Mouse (Mus musculus) hindbrain, embryonic 15.5 days (tissue): ENCODE measurements at regions not wholly inside any gene's neighbourhood (a gene's known extent, or its start where the extent isn't known, plus 50 kb on each side); places are given as distances from the start of the nearest gene placed in this dataset.
A peak's percentile ranks its signal among the peaks of the same experiment; 100 is the strongest.

Experiments used
- ATAC-seq: fragments of 200-750 bp; cut with Nextera tagmentation; 2 replicates; pipeline ENCODE4 v1.8.0; 2017; ENCODE audit warnings: low read depth, moderate number of reproducible peaks, moderate TSS enrichment; ENCODE audit not compliant: low FRiP score
- H3K27ac ChIP-seq: fragments of 300-500 bp; sonication (generic); replicated peaks from 2 replicates; pipeline ENCODE4 v1.5.1; 2015; ENCODE audit warnings: mild to moderate bottlenecking, inconsistent platforms
- H3K27me3 ChIP-seq: fragments of 300-500 bp; sonication (generic); 2 replicates; pipeline ENCODE4 v1.6.1; 2015; ENCODE audit warnings: control low read depth, inconsistent platforms
- H3K36me3 ChIP-seq: fragments of 300-500 bp; sonication (generic); 2 replicates; pipeline ENCODE4 v1.6.1; 2015; ENCODE audit warnings: control low read depth, inconsistent platforms
- H3K4me1 ChIP-seq: fragments of 300-500 bp; sonication (generic); replicated peaks from 2 replicates; pipeline ENCODE4 v1.6.1; 2015; ENCODE audit warnings: control low read depth, inconsistent platforms
- H3K4me2 ChIP-seq: fragments of 300-500 bp; sonication (generic); 2 replicates; pipeline ENCODE4 v1.6.1; 2015; ENCODE audit warnings: moderate library complexity, mild to moderate bottlenecking, inconsistent platforms
- H3K4me3 ChIP-seq: fragments of 300-500 bp; sonication (generic); 2 replicates; pipeline ENCODE4 v1.5.1; 2015; ENCODE audit warnings: mild to moderate bottlenecking, inconsistent platforms
- H3K9ac ChIP-seq: fragments of 300-500 bp; sonication (generic); 2 replicates; pipeline ENCODE4 v1.6.1; 2015; ENCODE audit warnings: inconsistent platforms
- H3K9me3 ChIP-seq: fragments of 300-500 bp; sonication (generic); 2 replicates; pipeline ENCODE4 v1.6.1; 2016; ENCODE audit warnings: control low read depth, inconsistent platforms
- WGBS: fragments of 180-500 bp; shearing (Covaris S2); methylation state at CpG from one replicate; pipeline ENCODE4 v1.1.7; 2015; 5-methylcytosine and 5-hydroxymethylcytosine counted together

GRCm38 (mm10) chr13:52151777-52152176, 305.3 kb downstream of the Gadd45g start:
- Histone ChIP-seq H3K9me3 (no peaks in the 10 kb centered on the region), H3K9ac (no peak overlapping the region), H3K27me3 (no peaks in the 10 kb centered on the region), H3K4me1 (peaks cover 25% of the 10 kb centered on the region), H3K27ac (no peak overlapping the region), H3K36me3 (no peaks in the 10 kb centered on the region), H3K4me3 (no peak overlapping the region), H3K4me2 (no peak overlapping the region)
- 83% methylated on average over 11 of the region's 11 CpGs for WGBS
- ATAC-seq: no peak

GRCm38 (mm10) chr13:52152221-52152620, 305.7 kb downstream of the Gadd45g start:
- ATAC-seq: no peak
- Histone ChIP-seq H3K9me3 (no peaks in the 10 kb centered on the region), H3K4me3 (no peak overlapping the region), H3K4me2 (no peak overlapping the region), H3K27me3 (no peaks in the 10 kb centered on the region), H3K9ac (no peak overlapping the region), H3K36me3 (no peaks in the 10 kb centered on the region), H3K4me1 (peaks cover 25% of the 10 kb centered on the region), H3K27ac (no peak overlapping the region)
- WGBS: 75% methylated on average over 4 of the region's 4 CpGs

- Histone ChIP-seq H3K27ac (no peak overlapping the region), H3K4me3 (no peak overlapping the region), H3K9ac (no peak overlapping the region), H3K9me3 (no peaks in the 10 kb centered on the region), H3K4me2 (no peak overlapping the region), H3K4me1 (peaks cover 25% of the 10 kb centered on the region), H3K27me3 (no peaks in the 10 kb centered on the region), H3K36me3 (no peaks in the 10 kb centered on the region)
- 82% methylated on average over 4 of the region's 4 CpGs for WGBS
- no peak for ATAC-seq
These were observed 306.6 kb downstream of the Gadd45g start for GRCm38 (mm10) chr13:52153030-52153429.

- 64% methylated on average over 4 of the region's 4 CpGs for WGBS
- Histone ChIP-seq H3K27me3 (no peaks in the 10 kb centered on the region), H3K36me3 (no peaks in the 10 kb centered on the region), H3K4me1 (peaks cover 25% of the 10 kb centered on the region), H3K4me3 (no peak overlapping the region), H3K27ac (no peak overlapping the region), H3K4me2 (no peak overlapping the region), H3K9ac (no peak overlapping the region), H3K9me3 (no peaks in the 10 kb centered on the region)
- ATAC-seq: no peak
These were observed 307.1 kb downstream of the Gadd45g start for GRCm38 (mm10) chr13:52153576-52153975.

- H3K4me3 ChIP-seq: no peak overlapping the region
- no peak overlapping the region for H3K9ac ChIP-seq
- no peaks in the 10 kb centered on the region for H3K9me3 ChIP-seq
- ATAC-seq: peak; percentile 71
- no peaks in the 10 kb centered on the region for H3K36me3 ChIP-seq
- peaks cover 25% of the 10 kb centered on the region for H3K4me1 ChIP-seq
- peak overlapping the region; percentile 59 for H3K27ac ChIP-seq
- peak overlapping the region; percentile 38 for H3K4me2 ChIP-seq
- WGBS: 63% methylated on average over 5 of the region's 5 CpGs
- H3K27me3 ChIP-seq: no peaks in the 10 kb centered on the region
These were observed 307.8 kb downstream of the Gadd45g start for GRCm38 (mm10) chr13:52154111-52154843.

- H3K4me3 ChIP-seq: no peak overlapping the region
- 29% methylated on average over 14 of the region's 14 CpGs for WGBS
- no peak overlapping the region for H3K9ac ChIP-seq
- H3K4me2 ChIP-seq: peak overlapping the region; percentile 38
- peak; percentile 92 for ATAC-seq
- H3K36me3 ChIP-seq: no peaks in the 10 kb centered on the region
- H3K9me3 ChIP-seq: no peaks in the 10 kb centered on the region
- no peaks in the 10 kb centered on the region for H3K27me3 ChIP-seq
- peaks cover 25% of the 10 kb centered on the region for H3K4me1 ChIP-seq
- H3K27ac ChIP-seq: peak overlapping the region; percentile 59
These were observed 308.5 kb downstream of the Gadd45g start for GRCm38 (mm10) chr13:52154844-52155587.

GRCm38 (mm10) chr13:52155588-52156086, 309.2 kb downstream of the Gadd45g start:
- ATAC-seq: no peak
- H3K27me3 ChIP-seq: no peaks in the 10 kb centered on the region
- H3K4me3 ChIP-seq: no peak overlapping the region

GRCm38 (mm10) chr13:52162676-52163075, 316.2 kb downstream of the Gadd45g start:
- H3K4me1 ChIP-seq: no peaks in the 10 kb centered on the region
- no peak overlapping the region for H3K4me2 ChIP-seq
- H3K36me3 ChIP-seq: no peaks in the 10 kb centered on the region
- WGBS: 77% methylated on average over 7 of the region's 7 CpGs
- no peak for ATAC-seq
- H3K27ac ChIP-seq: no peak overlapping the region
- H3K4me3 ChIP-seq: no peak overlapping the region
- H3K27me3 ChIP-seq: no peaks in the 10 kb centered on the region
- no peak overlapping the region for H3K9ac ChIP-seq
- no peaks in the 10 kb centered on the region for H3K9me3 ChIP-seq

More at GRCm38 (mm10) chr13:52155588-52156086, 309.2 kb downstream of the Gadd45g start:
- WGBS: 78% methylated on average over 8 of the region's 8 CpGs
- Histone ChIP-seq H3K9me3 (no peaks in the 10 kb centered on the region), H3K4me2 (no peak overlapping the region), H3K27ac (no peak overlapping the region), H3K9ac (no peak overlapping the region), H3K4me1 (peaks cover 25% of the 10 kb centered on the region), H3K36me3 (no peaks in the 10 kb centered on the region)

GRCm38 (mm10) chr13:52165531-52165930, 319.1 kb downstream of the Gadd45g start:
- Histone ChIP-seq H3K9me3 (no peaks in the 10 kb centered on the region), H3K36me3 (no peaks in the 10 kb centered on the region), H3K4me2 (no peak overlapping the region), H3K9ac (no peak overlapping the region), H3K4me3 (no peak overlapping the region), H3K27ac (no peak overlapping the region), H3K27me3 (no peaks in the 10 kb centered on the region), H3K4me1 (no peaks in the 10 kb centered on the region)
- WGBS: 86% methylated on average over 1 of the region's 1 CpGs
- ATAC-seq: no peak

GRCm38 (mm10) chr13:52167968-52168367, 321.5 kb downstream of the Gadd45g start:
- H3K36me3 ChIP-seq: no peaks in the 10 kb centered on the region
- no peak for ATAC-seq
- H3K27me3 ChIP-seq: no peaks in the 10 kb centered on the region
- H3K27ac ChIP-seq: no peak overlapping the region
- H3K9ac ChIP-seq: no peak overlapping the region
- H3K9me3 ChIP-seq: no peaks in the 10 kb centered on the region
- WGBS: 71% methylated on average over 5 of the region's 5 CpGs
- H3K4me1 ChIP-seq: no peaks in the 10 kb centered on the region
- H3K4me3 ChIP-seq: no peak overlapping the region
- no peak overlapping the region for H3K4me2 ChIP-seq

GRCm38 (mm10) chr13:52172706-52173346, 326.3 kb downstream of the Gadd45g start:
- H3K9ac ChIP-seq: no peak overlapping the region
- WGBS: 89% methylated on average over 9 of the region's 9 CpGs
- no peaks in the 10 kb centered on the region for H3K36me3 ChIP-seq
- H3K9me3 ChIP-seq: no peaks in the 10 kb centered on the region
- no peaks in the 10 kb centered on the region for H3K4me1 ChIP-seq
- no peak overlapping the region for H3K4me2 ChIP-seq
- H3K4me3 ChIP-seq: no peak overlapping the region
- no peak for ATAC-seq
- no peak overlapping the region for H3K27ac ChIP-seq
- H3K27me3 ChIP-seq: no peaks in the 10 kb centered on the region

- H3K4me3 ChIP-seq: no peak overlapping the region
- 59% methylated on average over 2 of the region's 2 CpGs for WGBS
- H3K27ac ChIP-seq: no peak overlapping the region
- H3K36me3 ChIP-seq: no peaks in the 10 kb centered on the region
- H3K27me3 ChIP-seq: no peaks in the 10 kb centered on the region
- no peaks in the 10 kb centered on the region for H3K4me1 ChIP-seq
- H3K4me2 ChIP-seq: no peak overlapping the region
- no peak for ATAC-seq
- H3K9me3 ChIP-seq: no peaks in the 10 kb centered on the region
- no peak overlapping the region for H3K9ac ChIP-seq
These were observed 329.2 kb downstream of the Gadd45g start for GRCm38 (mm10) chr13:52175665-52176064.
